Mouse (Mus musculus): ENCODE measurements around the gene Ednra.
"Not testable (repeated sequence)": the region's sequence is repeated elsewhere in the genome, so short reads cannot be mapped to it uniquely, and the experiment has no call there.

Gene Ednra

GRCm38 (mm10) chr8:77723018-77723417, 1.2 kb downstream of the Ednra start:
- no peak for DNase-seq (ENCODE audit: low read depth in 2 of 2, low spot score in 2 of 2)

- no peak for DNase-seq (ENCODE audit: low read depth in 2 of 2, low spot score in 2 of 2)
Observed at GRCm38 (mm10) chr8:77718933-77719332, 5.3 kb downstream of the Ednra start.

GRCm38 (mm10) chr8:77717036-77717435, 7.2 kb downstream of the Ednra start:
- no peak for DNase-seq (ENCODE audit: low read depth in 2 of 2, low spot score in 2 of 2)

GRCm38 (mm10) chr8:77714455-77714854, 9.8 kb downstream of the Ednra start:
- DNase-seq (ENCODE audit: low read depth in 2 of 2, low spot score in 2 of 2): no peak

- DNase-seq (ENCODE audit: low read depth in 2 of 2, low spot score in 2 of 2): peak; percentile 10 to 17
Observed at GRCm38 (mm10) chr8:77713688-77714087, 10.6 kb downstream of the Ednra start.

- DNase-seq (ENCODE audit: low read depth in 2 of 2, low spot score in 2 of 2): no peak
Observed at GRCm38 (mm10) chr8:77704768-77705167, 19.5 kb downstream of the Ednra start.

- no peak for DNase-seq (ENCODE audit: low read depth in 2 of 2, low spot score in 2 of 2)
Observed at GRCm38 (mm10) chr8:77698028-77698427, 26.2 kb downstream of the Ednra start.

- no peak for DNase-seq (ENCODE audit: low read depth in 2 of 2, low spot score in 2 of 2)
Observed at GRCm38 (mm10) chr8:77696182-77696581, 28.1 kb downstream of the Ednra start.

- no peak for DNase-seq (ENCODE audit: low read depth in 2 of 2, low spot score in 2 of 2)
Observed at GRCm38 (mm10) chr8:77695486-77696058, 28.7 kb downstream of the Ednra start.

- DNase-seq (ENCODE audit: low read depth in 2 of 2, low spot score in 2 of 2): no peak
Observed at GRCm38 (mm10) chr8:77695070-77695469, 29.2 kb downstream of the Ednra start.

- no peak for DNase-seq (ENCODE audit: low read depth in 2 of 2, low spot score in 2 of 2)
Observed at GRCm38 (mm10) chr8:77694588-77694987, 29.7 kb downstream of the Ednra start.

- DNase-seq (ENCODE audit: low read depth in 2 of 2, low spot score in 2 of 2): not testable (repeated sequence)
Observed at GRCm38 (mm10) chr8:77689421-77690059, 34.7 kb downstream of the Ednra start.

GRCm38 (mm10) chr8:77688978-77689377, 35.3 kb downstream of the Ednra start:
- no peak for DNase-seq (ENCODE audit: low read depth in 2 of 2, low spot score in 2 of 2)

GRCm38 (mm10) chr8:77684372-77684771, 39.9 kb downstream of the Ednra start:
- DNase-seq (ENCODE audit: low read depth in 2 of 2, low spot score in 2 of 2): no peak

- no peak for DNase-seq (ENCODE audit: low read depth in 2 of 2, low spot score in 2 of 2)
Observed at GRCm38 (mm10) chr8:77683356-77684106, 40.7 kb downstream of the Ednra start.

- DNase-seq (ENCODE audit: low read depth in 2 of 2, low spot score in 2 of 2): no peak
Observed at GRCm38 (mm10) chr8:77682008-77682934, 42.0 kb downstream of the Ednra start.

- no peak for DNase-seq (ENCODE audit: low read depth in 2 of 2, low spot score in 2 of 2)
Observed at GRCm38 (mm10) chr8:77672036-77672435, 52.2 kb downstream of the Ednra start.

- no peak for DNase-seq (ENCODE audit: low read depth in 2 of 2, low spot score in 2 of 2)
Observed at GRCm38 (mm10) chr8:77670612-77671363, 53.5 kb downstream of the Ednra start.

- DNase-seq (ENCODE audit: low read depth in 2 of 2, low spot score in 2 of 2): no peak
Observed at GRCm38 (mm10) chr8:77667916-77668315, 56.3 kb downstream of the Ednra start.

- no peak for DNase-seq (ENCODE audit: low read depth in 2 of 2, low spot score in 2 of 2)
Observed at GRCm38 (mm10) chr8:77664901-77665300, 59.4 kb downstream of the Ednra start.

Data from CD8-positive naive resting alpha-beta T cell, adult 2 months (primary cell).